Comparison of ENCODE assay signal across 7 mouse cellular contexts in the genomic region with DNA sequence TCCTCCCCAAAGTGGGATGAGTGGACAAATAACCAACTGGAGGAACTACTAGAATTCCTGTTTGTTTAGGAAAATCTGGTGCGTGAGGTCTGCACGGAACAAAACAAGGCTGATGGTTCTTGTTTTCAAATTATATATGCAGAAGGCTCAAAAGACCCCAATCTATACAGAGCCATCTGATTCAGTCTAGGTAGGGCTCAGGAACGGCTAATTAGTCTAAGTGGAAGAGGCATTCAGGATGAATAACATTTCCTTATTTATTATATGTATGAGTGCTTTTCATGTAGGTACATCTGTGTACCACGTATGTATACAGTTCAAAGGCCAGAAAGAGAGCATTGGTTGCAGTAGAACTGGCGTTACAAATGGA. TPM values are rescaled to one million over a fixed set of nuclear protein-coding genes. Genes with fewer than 3 reads are reported as not detected.
DNase-seq lines count a peak whose midpoint lies in the region; ATAC-seq and TF ChIP-seq lines count a peak whose summit lies in the region.

No protein-coding gene starts in this region.

- H3K4me2 ChIP-seq in liver, embryonic 11.5 days: peak overlapping the region; percentile 72
- H3K4me2 ChIP-seq in forebrain, embryonic 13.5 days: peak overlapping the region; percentile 96; the same call in 1 of the 2 replicates
- H3K4me2 ChIP-seq in limb, embryonic 14.5 days (replicated peaks; ENCODE audit: low read depth, low read length, severe bottlenecking): no peak overlapping the region
- no peak overlapping the region for H3K4me2 ChIP-seq in stomach, embryonic 14.5 days (replicated peaks; ENCODE audit: low read depth, low read length)

- no peak overlapping the region for H3K9ac ChIP-seq in liver, embryonic 11.5 days (ENCODE audit: low read depth, low read length)
- H3K9ac ChIP-seq in forebrain, embryonic 13.5 days: no peak overlapping the region
- peak overlapping the region; percentile 82; the same call in 1 of the 2 replicates for H3K9ac ChIP-seq in limb, embryonic 14.5 days (ENCODE audit: low read depth, low read length, severe bottlenecking)
- no peak overlapping the region for H3K9ac ChIP-seq in stomach, embryonic 14.5 days (replicated peaks; ENCODE audit: low read depth, low read length)

- no peaks in the 10 kb centered on the region for H3K27me3 ChIP-seq in liver, embryonic 11.5 days (replicated peaks; ENCODE audit: control insufficient read depth, insufficient read depth, low read length)
- H3K27me3 ChIP-seq in forebrain, embryonic 13.5 days: no peaks in the 10 kb centered on the region
- H3K27me3 ChIP-seq in limb, embryonic 14.5 days (ENCODE audit: control insufficient read depth, insufficient read depth, low read length): no peaks in the 10 kb centered on the region
- H3K27me3 ChIP-seq in stomach, embryonic 14.5 days (ENCODE audit: control insufficient read depth, insufficient read depth, low read length): no peaks in the 10 kb centered on the region

- 46% methylated on average over 5 of the region's 5 CpGs for WGBS in liver, embryonic 11.5 days
- 42% methylated on average over 5 of the region's 5 CpGs for WGBS in forebrain, embryonic 13.5 days
- 49% methylated on average over 5 of the region's 5 CpGs for WGBS in limb, embryonic 14.5 days
- 48% methylated on average over 5 of the region's 5 CpGs for WGBS in stomach, embryonic 14.5 days

- no peak for TF ChIP-seq POLR2A in limb, embryonic 14.5 days (IDR thresholded peaks at IDR 0.05; ENCODE audit: borderline replicate concordance, extremely low read depth, insufficient read depth, insufficient read length)

- no peak for DNase-seq in liver, embryonic 11.5 days (ENCODE audit: low spot score)
- DNase-seq in liver: no peak
- DNase-seq in limb, embryonic 14.5 days (ENCODE audit: low spot score): no peak
- DNase-seq in spleen, postnatal 36 days (ENCODE audit: low spot score in 2 of 2): no peak
- DNase-seq in left cerebral cortex, adult 11 months (ENCODE audit: low spot score): no peak

- no peaks in the 10 kb centered on the region for H3K9me3 ChIP-seq in liver, embryonic 11.5 days (ENCODE audit: control insufficient read depth, low read length)
- H3K9me3 ChIP-seq in forebrain, embryonic 13.5 days (replicated peaks): no peaks in the 10 kb centered on the region
- H3K9me3 ChIP-seq in limb, embryonic 14.5 days (ENCODE audit: control insufficient read depth, low read length): no peaks in the 10 kb centered on the region
- no peaks in the 10 kb centered on the region for H3K9me3 ChIP-seq in stomach, embryonic 14.5 days (ENCODE audit: control insufficient read depth, low read depth, low read length)

- peaks cover 6% of the 10 kb centered on the region for H3K36me3 ChIP-seq in liver, embryonic 11.5 days (ENCODE audit: control insufficient read depth, insufficient read depth, low read length)
- H3K36me3 ChIP-seq in forebrain, embryonic 13.5 days (ENCODE audit: poor library complexity, severe bottlenecking): peaks cover under 1% of the 10 kb centered on the region; the same call in 1 of the 2 replicates
- 0 out of 2 replicates have a peak, but pooled peaks cover 6% of the 10 kb centered on the region for H3K36me3 ChIP-seq in limb, embryonic 14.5 days (ENCODE audit: control insufficient read depth, insufficient read depth, low read length)
- peaks cover 2% of the 10 kb centered on the region; the same call in 1 of the 2 replicates for H3K36me3 ChIP-seq in stomach, embryonic 14.5 days (ENCODE audit: control insufficient read depth, insufficient read depth, low read length)

- peak overlapping the region; percentile 69 for H3K4me3 ChIP-seq in liver, embryonic 11.5 days (ENCODE audit: low read depth, low read length)
- peak overlapping the region; percentile 86 for H3K4me3 ChIP-seq in forebrain, embryonic 13.5 days
- peak overlapping the region; percentile 79 for H3K4me3 ChIP-seq in limb, embryonic 14.5 days (replicated peaks; ENCODE audit: low read length)
- peak overlapping the region; percentile 87 for H3K4me3 ChIP-seq in stomach, embryonic 14.5 days (ENCODE audit: low read depth, low read length)

- peaks cover 18% of the 10 kb centered on the region for H3K4me1 ChIP-seq in liver, embryonic 11.5 days (replicated peaks; ENCODE audit: control insufficient read depth, insufficient read depth, low read length)
- H3K4me1 ChIP-seq in forebrain, embryonic 13.5 days: peaks cover 27% of the 10 kb centered on the region
- peaks cover 14% of the 10 kb centered on the region for H3K4me1 ChIP-seq in limb, embryonic 14.5 days (ENCODE audit: control insufficient read depth, insufficient read depth, low read length)
- H3K4me1 ChIP-seq in stomach, embryonic 14.5 days (ENCODE audit: control insufficient read depth, insufficient read depth, low read length): peaks cover 12% of the 10 kb centered on the region; the same call in 1 of the 2 replicates

- ATAC-seq in liver, embryonic 11.5 days (replicated peaks; ENCODE audit: low FRiP score): no peak
- ATAC-seq in forebrain, embryonic 13.5 days: peak; percentile 7; the same call in 1 of the 2 replicates
- ATAC-seq in limb, embryonic 14.5 days (ENCODE audit: low FRiP score, low read depth): no peak
- ATAC-seq in stomach, embryonic 14.5 days (ENCODE audit: insufficient number of reproducible peaks, insufficient read depth, low FRiP score, low read depth): no peak

- peak overlapping the region; percentile 66; the same call in 1 of the 2 replicates for H3K27ac ChIP-seq in liver, embryonic 11.5 days (ENCODE audit: low read depth, low read length)
- H3K27ac ChIP-seq in forebrain, embryonic 13.5 days: no peak overlapping the region
- no peak overlapping the region for H3K27ac ChIP-seq in limb, embryonic 14.5 days (replicated peaks; ENCODE audit: low read depth, low read length)
- no peak overlapping the region for H3K27ac ChIP-seq in stomach, embryonic 14.5 days (ENCODE audit: low read length)

RNA-seq across cellular contexts. Expression of a gene that starts 7.6 kb away (rescaled TPM):
- polyA plus RNA-seq in liver, embryonic 11.5 days (2014; fragmentation: Nextera tagmentation; extraction: Ambion mirVana): 99.8 and 105 TPM in 2 replicates
- 82.2 and 89.5 TPM in 2 replicates for polyA plus RNA-seq in forebrain, embryonic 13.5 days (2015; fragmentation: Nextera tagmentation; extraction: Ambion mirVana)
- polyA plus RNA-seq in limb, embryonic 14.5 days (2012; rRNA removed): 38.7 and 39.4 TPM in 2 replicates
- 41.3 and 42.0 TPM in 2 replicates for polyA plus RNA-seq in limb, embryonic 14.5 days (2014; fragmentation: Nextera tagmentation; extraction: Ambion mirVana)
- 45.3 and 45.5 TPM in 2 replicates for polyA plus RNA-seq in stomach, embryonic 14.5 days (2014; fragmentation: Nextera tagmentation; extraction: Ambion mirVana)

RNA-seq across cellular contexts. Expression of a gene that starts 16.5 kb away (rescaled TPM):
- 80.1 and 89.3 TPM in 2 replicates for polyA plus RNA-seq in liver, embryonic 11.5 days (2014; fragmentation: Nextera tagmentation; extraction: Ambion mirVana)
- 87.8 and 96.4 TPM in 2 replicates for polyA plus RNA-seq in forebrain, embryonic 13.5 days (2015; fragmentation: Nextera tagmentation; extraction: Ambion mirVana)
- 30.4 and 36.6 TPM in 2 replicates for polyA plus RNA-seq in limb, embryonic 14.5 days (2012; rRNA removed)
- 74.4 and 77.5 TPM in 2 replicates for polyA plus RNA-seq in limb, embryonic 14.5 days (2014; fragmentation: Nextera tagmentation; extraction: Ambion mirVana)
- 68.3 and 74.8 TPM in 2 replicates for polyA plus RNA-seq in stomach, embryonic 14.5 days (2014; fragmentation: Nextera tagmentation; extraction: Ambion mirVana)

RNA-seq across cellular contexts. Expression of a gene that starts 42.6 kb away (rescaled TPM):
- 0.75 and 1.5 TPM in 2 replicates for polyA plus RNA-seq in liver, embryonic 11.5 days (2014; fragmentation: Nextera tagmentation; extraction: Ambion mirVana)
- polyA plus RNA-seq in forebrain, embryonic 13.5 days (2015; fragmentation: Nextera tagmentation; extraction: Ambion mirVana): 0.23 and 0.64 TPM in 2 replicates
- polyA plus RNA-seq in limb, embryonic 14.5 days (2012; rRNA removed): 2.0 TPM in 2 replicates
- 1.0 and 1.2 TPM in 2 replicates for polyA plus RNA-seq in limb, embryonic 14.5 days (2014; fragmentation: Nextera tagmentation; extraction: Ambion mirVana)
- polyA plus RNA-seq in stomach, embryonic 14.5 days (2014; fragmentation: Nextera tagmentation; extraction: Ambion mirVana): 2.2 and 2.6 TPM in 2 replicates

Comparison
In these comparisons a context has a peak if more than half of its experiments do, and no peak if none do; other contexts are left out.
1. H3K4me2 ChIP-seq: peak in liver, embryonic 11.5 days (single experiment) and forebrain, embryonic 13.5 days (single experiment); none in limb, embryonic 14.5 days (single experiment) and stomach, embryonic 14.5 days (single experiment).
2. Peak in every context shown above with its lines, with median percentiles within 50 percentile points of each other: H3K4me3 ChIP-seq.